Mouse (Mus musculus): Measurements from ENCODE around the gene Pgrmc2. TPM values are rescaled to one million over a fixed set of nuclear protein-coding genes. Genes with fewer than 3 reads are reported as not detected.

Pgrmc2 gene
- 11.2 and 12.6 TPM in 2 replicates for polyA plus RNA-seq (2012; rRNA removed)

DNA sequence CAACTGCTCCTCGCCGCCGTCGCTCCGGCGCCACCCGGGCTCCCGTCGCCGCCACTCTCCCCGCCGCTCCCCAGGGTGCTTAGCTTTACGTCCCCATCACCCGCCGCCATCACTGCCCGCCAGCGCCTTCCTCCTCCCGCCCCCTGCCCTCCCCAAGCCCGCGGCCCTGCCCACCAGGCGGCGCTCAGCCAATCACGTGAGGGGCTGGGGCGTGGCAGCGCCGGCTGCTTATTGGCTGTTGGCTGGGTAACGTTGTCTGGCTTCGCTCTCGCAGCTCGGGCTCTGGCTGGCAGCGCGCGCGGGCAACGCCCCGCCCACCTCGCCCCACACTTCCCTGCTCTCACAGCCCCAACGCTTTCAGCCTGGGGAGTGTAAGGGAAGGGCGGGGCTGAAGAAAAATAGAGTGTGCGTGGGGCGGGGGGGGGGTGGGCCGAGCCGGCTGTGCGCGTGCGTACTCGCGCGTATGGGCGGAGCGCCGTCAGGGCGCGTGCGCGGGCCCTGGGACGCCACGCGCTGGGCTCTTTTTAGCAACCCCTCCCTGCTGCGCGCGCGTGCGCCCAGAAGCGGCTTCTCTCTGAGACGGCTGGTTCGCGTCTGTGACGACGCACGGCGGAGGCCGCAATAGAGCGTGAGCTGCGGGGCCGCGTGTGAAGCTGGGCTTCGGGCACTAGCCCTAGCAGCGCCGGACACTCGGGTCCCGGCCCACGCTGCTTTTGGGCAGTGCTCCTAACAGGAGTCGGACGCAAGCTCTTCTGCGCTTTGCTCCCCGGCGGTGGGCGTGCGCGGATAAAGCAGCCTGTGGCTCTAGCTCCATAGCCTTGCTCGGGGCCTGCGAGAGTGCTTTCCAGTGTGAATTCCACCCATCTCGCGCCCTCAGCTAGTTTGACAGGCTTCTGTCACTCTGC lies at the start of gene Pgrmc2:
Pgrmc2 (minus strand) TSS at position 162 of the 905 bp plus-strand sequence.
- TF ChIP-seq CTCF (IDR thresholded peaks at IDR 0.05; ENCODE audit: borderline replicate concordance, control insufficient read depth, extremely low read depth, insufficient read depth, low read length, poor library complexity) (0 out of 2 replicates have a peak, but pooled peaks have one; percentile 23), POLR2A (IDR thresholded peaks at IDR 0.05; ENCODE audit: control insufficient read depth, extremely low read depth, insufficient read depth, low read length, poor library complexity) (peak; percentile 83)
- peak within 1 kb of the TSS; percentile 69 for H3K4me3 ChIP-seq (ENCODE audit: control insufficient read depth, insufficient read depth, low read length)
- no peaks in the 10 kb centered on the region for H3K27me3 ChIP-seq (ENCODE audit: control insufficient read depth, insufficient read depth, low read length)
- no peak within 1 kb of the TSS; the same call in 1 of the 2 replicates for H3K27ac ChIP-seq (ENCODE audit: control insufficient read depth, insufficient read depth, low read length)
- peak; percentile 98 for DNase-seq
- no peaks in the 10 kb centered on the region for H3K36me3 ChIP-seq (ENCODE audit: control insufficient read depth, insufficient read depth, low read length)
- no peaks in the 10 kb centered on the region; the same call in 1 of the 2 replicates for H3K4me1 ChIP-seq (replicated peaks; ENCODE audit: control insufficient read depth, insufficient read depth, low read length)
- WGBS = under 1% methylated on average over 95 of the region's 95 CpGs

DNA sequence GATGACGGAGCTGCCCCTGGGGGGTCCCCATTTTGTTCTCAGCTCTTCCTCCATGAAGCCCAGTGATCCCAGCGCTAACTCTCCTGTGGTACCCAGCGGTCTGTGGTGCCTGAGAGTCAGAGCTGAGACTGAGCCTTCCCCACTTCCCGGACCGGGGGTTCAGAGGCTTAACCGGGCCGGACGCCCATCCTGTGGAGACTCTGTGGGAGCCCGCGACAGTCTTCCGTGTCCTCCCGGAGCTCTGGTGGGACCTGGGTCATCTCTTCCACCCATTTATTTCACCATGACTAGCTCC lies 41.1 kb upstream of the Pgrmc2 start:
- no peak overlapping the region for H3K27ac ChIP-seq (ENCODE audit: control insufficient read depth, insufficient read depth, low read length)
- DNase-seq = no peak
- 40% methylated on average over 12 of the region's 12 CpGs for WGBS
- TF ChIP-seq POLR2A (IDR thresholded peaks at IDR 0.05; ENCODE audit: control insufficient read depth, extremely low read depth, insufficient read depth, low read length, poor library complexity) (no peak), CTCF (IDR thresholded peaks at IDR 0.05; ENCODE audit: borderline replicate concordance, control insufficient read depth, extremely low read depth, insufficient read depth, low read length, poor library complexity) (no peak)
- peaks cover 6% of the 10 kb centered on the region; the same call in 1 of the 2 replicates for H3K4me1 ChIP-seq (replicated peaks; ENCODE audit: control insufficient read depth, insufficient read depth, low read length)
- no peaks in the 10 kb centered on the region for H3K36me3 ChIP-seq (ENCODE audit: control insufficient read depth, insufficient read depth, low read length)
- H3K4me3 ChIP-seq (ENCODE audit: control insufficient read depth, insufficient read depth, low read length) = no peak overlapping the region
- no peaks in the 10 kb centered on the region for H3K27me3 ChIP-seq (ENCODE audit: control insufficient read depth, insufficient read depth, low read length)

DNA sequence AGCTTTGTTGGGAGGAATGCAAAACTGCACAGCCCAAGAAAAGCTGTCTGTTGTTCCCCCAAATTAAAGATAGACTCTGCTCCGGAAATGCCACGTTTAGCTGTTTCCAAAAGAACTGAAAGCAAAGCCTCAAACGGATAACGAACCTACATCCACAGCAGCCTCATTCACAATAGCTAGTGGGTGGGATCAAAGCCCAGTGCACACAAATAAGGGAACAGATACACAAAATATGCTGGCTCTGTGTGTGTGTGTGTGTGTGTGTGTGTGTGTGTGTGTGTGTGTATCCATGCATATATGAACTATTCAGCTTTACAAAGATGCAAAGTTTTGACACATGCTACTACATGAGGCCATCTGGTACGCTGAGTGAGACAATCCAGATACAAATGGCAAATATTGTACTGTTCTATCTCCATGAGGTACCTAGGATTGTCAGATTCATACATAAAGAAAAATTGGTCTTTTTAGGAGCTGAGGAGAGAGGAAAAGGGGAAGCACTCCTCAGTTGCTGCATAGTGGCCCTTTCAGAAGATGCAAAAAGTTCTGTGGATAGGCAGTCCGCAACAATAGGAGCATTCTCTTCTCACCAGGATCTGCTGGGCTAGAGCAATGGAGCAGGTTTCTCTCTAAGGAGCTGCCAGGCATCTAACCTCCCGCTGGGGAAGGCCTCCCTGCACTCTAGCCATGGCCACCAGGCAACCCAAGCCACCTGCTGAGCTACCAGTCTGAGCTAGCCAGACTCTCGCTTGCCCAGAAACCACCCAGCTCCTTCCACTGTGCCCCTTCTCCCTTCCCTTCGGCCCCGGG lies 40.5 kb upstream of the Pgrmc2 start:
- Histone ChIP-seq H3K4me1 (replicated peaks; ENCODE audit: control insufficient read depth, insufficient read depth, low read length) (peaks cover 6% of the 10 kb centered on the region; the same call in 1 of the 2 replicates), H3K36me3 (ENCODE audit: control insufficient read depth, insufficient read depth, low read length) (no peaks in the 10 kb centered on the region), H3K4me3 (ENCODE audit: control insufficient read depth, insufficient read depth, low read length) (no peak overlapping the region), H3K27ac (ENCODE audit: control insufficient read depth, insufficient read depth, low read length) (no peak overlapping the region), H3K27me3 (ENCODE audit: control insufficient read depth, insufficient read depth, low read length) (no peaks in the 10 kb centered on the region)
- DNase-seq = no peak
- 56% methylated on average over 10 of the region's 10 CpGs for WGBS
- no peak for TF ChIP-seq CTCF (IDR thresholded peaks at IDR 0.05; ENCODE audit: borderline replicate concordance, control insufficient read depth, extremely low read depth, insufficient read depth, low read length, poor library complexity)
- TF ChIP-seq POLR2A (IDR thresholded peaks at IDR 0.05; ENCODE audit: control insufficient read depth, extremely low read depth, insufficient read depth, low read length, poor library complexity) = no peak

DNA sequence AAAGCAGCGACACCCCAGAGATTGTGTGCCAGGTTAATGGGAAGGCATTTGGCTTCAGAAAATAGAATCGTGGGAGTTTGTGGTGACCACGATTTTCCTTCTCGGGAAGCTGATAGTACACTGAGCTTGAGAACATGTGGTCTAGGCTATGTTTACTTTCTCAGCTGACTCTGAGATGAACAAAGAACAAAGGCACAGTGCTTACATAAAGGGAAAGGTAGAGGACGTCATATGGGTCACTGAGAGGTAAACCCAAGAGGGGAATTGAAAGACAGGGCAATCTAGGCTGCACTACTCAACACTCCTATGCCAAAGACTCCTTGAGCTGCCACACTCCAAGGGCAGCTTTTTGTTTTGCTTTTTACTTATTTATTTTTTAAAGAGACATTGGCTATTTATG lies 35.3 kb upstream of the Pgrmc2 start:
- WGBS = 47% methylated on average over 5 of the region's 5 CpGs

DNA sequence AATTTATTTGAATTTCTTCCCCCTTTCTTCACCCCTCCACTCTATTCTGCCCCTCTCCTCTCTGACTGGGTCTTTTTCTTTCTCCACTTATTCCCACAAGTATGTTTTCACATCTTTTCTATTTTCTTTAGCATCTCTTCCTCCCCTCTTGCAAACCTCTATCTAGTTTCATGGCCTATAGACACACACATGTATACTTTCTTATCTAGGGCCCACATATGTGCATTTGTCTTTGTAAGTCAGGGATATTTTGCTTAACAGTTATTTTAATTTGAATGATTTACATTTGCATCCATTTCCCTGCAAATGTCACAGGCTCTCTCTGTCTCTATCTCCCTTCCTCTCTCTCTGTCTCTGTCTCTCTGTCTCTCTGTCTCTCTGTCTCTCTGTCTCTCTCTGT lies 34.6 kb upstream of the Pgrmc2 start:
- no peak for DNase-seq
- Histone ChIP-seq H3K27ac (ENCODE audit: control insufficient read depth, insufficient read depth, low read length) (no peak overlapping the region), H3K27me3 (ENCODE audit: control insufficient read depth, insufficient read depth, low read length) (no peaks in the 10 kb centered on the region), H3K4me1 (replicated peaks; ENCODE audit: control insufficient read depth, insufficient read depth, low read length) (0 out of 2 replicates have a peak, but pooled peaks cover under 1% of the 10 kb centered on the region), H3K36me3 (ENCODE audit: control insufficient read depth, insufficient read depth, low read length) (no peaks in the 10 kb centered on the region), H3K4me3 (ENCODE audit: control insufficient read depth, insufficient read depth, low read length) (no peak overlapping the region)
- TF ChIP-seq POLR2A (IDR thresholded peaks at IDR 0.05; ENCODE audit: control insufficient read depth, extremely low read depth, insufficient read depth, low read length, poor library complexity) (no peak), CTCF (IDR thresholded peaks at IDR 0.05; ENCODE audit: borderline replicate concordance, control insufficient read depth, extremely low read depth, insufficient read depth, low read length, poor library complexity) (no peak)

More for the DNA sequence above, 35.3 kb upstream of the Pgrmc2 start:
- DNase-seq = no peak
- H3K27me3 ChIP-seq (ENCODE audit: control insufficient read depth, insufficient read depth, low read length) = no peaks in the 10 kb centered on the region
- no peak overlapping the region for H3K27ac ChIP-seq (ENCODE audit: control insufficient read depth, insufficient read depth, low read length)
- no peaks in the 10 kb centered on the region for H3K36me3 ChIP-seq (ENCODE audit: control insufficient read depth, insufficient read depth, low read length)
- H3K4me3 ChIP-seq (ENCODE audit: control insufficient read depth, insufficient read depth, low read length) = no peak overlapping the region
- TF ChIP-seq CTCF (IDR thresholded peaks at IDR 0.05; ENCODE audit: borderline replicate concordance, control insufficient read depth, extremely low read depth, insufficient read depth, low read length, poor library complexity) (no peak), POLR2A (IDR thresholded peaks at IDR 0.05; ENCODE audit: control insufficient read depth, extremely low read depth, insufficient read depth, low read length, poor library complexity) (no peak)
- H3K4me1 ChIP-seq (replicated peaks; ENCODE audit: control insufficient read depth, insufficient read depth, low read length) = 0 out of 2 replicates have a peak, but pooled peaks cover 2% of the 10 kb centered on the region

DNA sequence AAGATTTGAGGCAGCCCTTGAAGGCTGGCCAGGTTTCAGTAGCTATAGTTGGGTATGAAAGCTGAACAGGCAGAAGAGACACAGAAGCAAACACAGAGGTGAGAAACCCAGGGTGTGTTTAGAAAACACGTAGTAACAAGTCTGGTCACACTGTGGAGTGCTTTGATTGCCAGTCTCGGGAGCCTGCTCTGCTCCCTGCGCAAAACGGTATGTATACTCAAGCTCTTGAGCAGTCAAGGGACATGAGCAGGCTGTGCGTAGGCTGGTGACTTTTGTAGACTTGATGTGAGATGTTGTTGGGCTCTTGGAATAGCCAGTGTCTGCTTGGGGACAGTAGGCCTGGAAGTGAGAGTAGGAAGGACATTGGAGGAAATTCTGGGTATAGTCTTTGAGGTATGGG lies 30.3 kb upstream of the Pgrmc2 start:
- Histone ChIP-seq H3K27me3 (ENCODE audit: control insufficient read depth, insufficient read depth, low read length) (no peaks in the 10 kb centered on the region), H3K4me1 (replicated peaks; ENCODE audit: control insufficient read depth, insufficient read depth, low read length) (no peaks in the 10 kb centered on the region; the same call in 1 of the 2 replicates), H3K27ac (ENCODE audit: control insufficient read depth, insufficient read depth, low read length) (no peak overlapping the region), H3K4me3 (ENCODE audit: control insufficient read depth, insufficient read depth, low read length) (no peak overlapping the region), H3K36me3 (ENCODE audit: control insufficient read depth, insufficient read depth, low read length) (no peaks in the 10 kb centered on the region)
- WGBS = 88% methylated on average over 5 of the region's 5 CpGs
- DNase-seq = no peak
- TF ChIP-seq CTCF (IDR thresholded peaks at IDR 0.05; ENCODE audit: borderline replicate concordance, control insufficient read depth, extremely low read depth, insufficient read depth, low read length, poor library complexity) = no peak
- TF ChIP-seq POLR2A (IDR thresholded peaks at IDR 0.05; ENCODE audit: control insufficient read depth, extremely low read depth, insufficient read depth, low read length, poor library complexity) = no peak

Measured in thymus, adult 2 months (tissue).